Mouse (Mus musculus) CH12.LX (cell line): ENCODE results near the gene Mark1. TPM values are rescaled to one million over a fixed set of nuclear protein-coding genes. Genes with fewer than 3 reads are reported as not detected.

ENCODE experiments used
- DNase-seq: peaks from one replicate; pipeline ENCODE4 v3.0.0-alpha.2; 2013; ENCODE audit errors: extremely low read depth
- H3K27ac ChIP-seq: 2 replicates; pipeline ENCODE4 v1.5.1; 2012; ENCODE audit warnings: low read depth, mild to moderate bottlenecking, control low read depth, moderate library complexity; ENCODE audit not compliant: insufficient read depth
- H3K27me3 ChIP-seq: replicated peaks from 2 replicates; pipeline ENCODE3; 2012; ENCODE audit warnings: inconsistent platforms
- H3K36me3 ChIP-seq, 2 experiments: replicated peaks in 1 of 2; 2 replicates each; pipeline versions ENCODE3 to v1.6.1; 2012; ENCODE audit warnings: inconsistent platforms in 1 of 2, low read length in 1 of 2, mild to moderate bottlenecking in 1 of 2, mixed read lengths in 1 of 2, moderate library complexity in 1 of 2; ENCODE audit not compliant: control insufficient read depth in 1 of 2, insufficient read depth in 1 of 2
- H3K4me1 ChIP-seq, 2 experiments: 2 replicates each; pipeline ENCODE4 v1.6.1; 2012; ENCODE audit warnings: inconsistent platforms in 1 of 2, moderate library complexity in 1 of 2; ENCODE audit not compliant: insufficient read depth in 2 of 2, control insufficient read depth in 1 of 2
- H3K4me2 ChIP-seq: 2 replicates; pipeline ENCODE4 v1.6.1; 2012; ENCODE audit warnings: low read depth, mild to moderate bottlenecking, control low read depth; ENCODE audit not compliant: poor library complexity, insufficient read depth, severe bottlenecking
- H3K4me3 ChIP-seq, 3 experiments: fragments of 150-350 bp in 1 of 3; sonication (generic) in 1 of 3; replicated peaks in 1 of 3; 2 replicates each; pipeline versions ENCODE3 to v1.5.1; 2011 to 2012; ENCODE audit warnings: low read depth in 2 of 3, low read length in 2 of 3, mild to moderate bottlenecking in 2 of 3, moderate library complexity in 2 of 3, control low read depth in 1 of 3, improper control_type of control experiment in 1 of 3, inconsistent platforms in 1 of 3, mixed read lengths in 1 of 3; ENCODE audit not compliant: poor library complexity in 1 of 3
- H3K79me2 ChIP-seq: replicated peaks from 2 replicates; pipeline ENCODE4 v1.6.1; 2012; ENCODE audit warnings: mild to moderate bottlenecking, moderate library complexity; ENCODE audit not compliant: control insufficient read depth, poor library complexity, insufficient read depth, severe bottlenecking; ENCODE audit errors: extremely low read depth
- H3K9ac ChIP-seq: 2 replicates; pipeline ENCODE4 v1.6.1; 2012; ENCODE audit warnings: low read depth, mild to moderate bottlenecking, control low read depth, moderate library complexity; ENCODE audit not compliant: insufficient read depth
- H3K9me3 ChIP-seq: replicated peaks from 2 replicates; pipeline ENCODE3; 2012; ENCODE audit warnings: low read length, inconsistent platforms, mixed read lengths
- E2F4 ChIP-seq: IDR thresholded peaks from 2 replicates; pipeline ENCODE4 v1.6.1; 2011; ENCODE audit warnings: low read depth, low read length, improper control_type of control experiment; ENCODE audit not compliant: insufficient replicate concordance
- KAT2A ChIP-seq: IDR thresholded peaks from 2 replicates; pipeline ENCODE4 v1.6.1; 2012; ENCODE audit warnings: low read length, improper control_type of control experiment, inconsistent platforms; ENCODE audit not compliant: insufficient replicate concordance
- MEF2A ChIP-seq: IDR thresholded peaks from 2 replicates; pipeline ENCODE4 v1.6.1; 2014; ENCODE audit warnings: low read depth, mild to moderate bottlenecking, inconsistent platforms, low read length, improper control_type of control experiment, borderline replicate concordance
- MXI1 ChIP-seq: IDR thresholded peaks from 2 replicates; pipeline ENCODE4 v1.6.1; 2011; ENCODE audit warnings: mild to moderate bottlenecking, low read depth, low read length, improper control_type of control experiment
- MYC ChIP-seq: IDR thresholded peaks from 2 replicates; pipeline ENCODE4 v1.6.1; 2011; ENCODE audit warnings: low read depth, mild to moderate bottlenecking, improper control_type of control experiment, low read length
- NRF1 ChIP-seq: IDR thresholded peaks from 2 replicates; pipeline ENCODE4 v1.6.1; 2014; ENCODE audit warnings: low read depth, mild to moderate bottlenecking, inconsistent platforms, low read length, improper control_type of control experiment, moderate library complexity
- RCOR1 ChIP-seq: conservative IDR thresholded peaks from 2 replicates; pipeline ENCODE4 v1.6.1; 2012; ENCODE audit warnings: low read depth, mild to moderate bottlenecking, inconsistent platforms, low read length, improper control_type of control experiment
- dilution Hi-C: fragments of 300-500 bp; cut with MboI; formaldehyde crosslinking; loops from 2 replicates; pipeline ENCODE4 v1.14.3; 2020; ENCODE audit warnings: low sequenced_read_pairs; ENCODE audit not compliant: extremely low pct_unique_long_range_greater_than_20kb, extremely low pct_ligation_motif_present
- in situ Hi-C: fragments of 300-500 bp; cut with MboI; formaldehyde crosslinking; loops from 3 replicates; pipeline ENCODE4 v1.14.3; 2019; ENCODE audit warnings: low sequenced_read_pairs, low pct_ligation_motif_present, low pct_unique_long_range_greater_than_20kb, mixed read lengths
- polyA plus RNA-seq: library from polyadenylated mRNA; unstranded; fragments of >175 nt; gene quantifications from 2 replicates; pipeline ENCODE4 v1.2.1, GENCODE M21; 2012; ENCODE audit warnings: low read depth; ENCODE audit not compliant: insufficient read length
- total RNA-seq, 2 experiments: library from RNA; depleted of rRNA; stranded (reverse); fragments of 300-350 nt in 1 of 2; fragments of >200 nt in 1 of 2; gene quantifications; 2 replicates each; pipeline ENCODE4 v1.2.3; 2012 to 2014

The Mark1 gene
- total RNA-seq (2012; rRNA removed) = not detected in 2 replicates
- total RNA-seq (2014; rRNA removed) = not detected in 2 replicates
- polyA plus RNA-seq = not detected in 2 replicates

DNA sequence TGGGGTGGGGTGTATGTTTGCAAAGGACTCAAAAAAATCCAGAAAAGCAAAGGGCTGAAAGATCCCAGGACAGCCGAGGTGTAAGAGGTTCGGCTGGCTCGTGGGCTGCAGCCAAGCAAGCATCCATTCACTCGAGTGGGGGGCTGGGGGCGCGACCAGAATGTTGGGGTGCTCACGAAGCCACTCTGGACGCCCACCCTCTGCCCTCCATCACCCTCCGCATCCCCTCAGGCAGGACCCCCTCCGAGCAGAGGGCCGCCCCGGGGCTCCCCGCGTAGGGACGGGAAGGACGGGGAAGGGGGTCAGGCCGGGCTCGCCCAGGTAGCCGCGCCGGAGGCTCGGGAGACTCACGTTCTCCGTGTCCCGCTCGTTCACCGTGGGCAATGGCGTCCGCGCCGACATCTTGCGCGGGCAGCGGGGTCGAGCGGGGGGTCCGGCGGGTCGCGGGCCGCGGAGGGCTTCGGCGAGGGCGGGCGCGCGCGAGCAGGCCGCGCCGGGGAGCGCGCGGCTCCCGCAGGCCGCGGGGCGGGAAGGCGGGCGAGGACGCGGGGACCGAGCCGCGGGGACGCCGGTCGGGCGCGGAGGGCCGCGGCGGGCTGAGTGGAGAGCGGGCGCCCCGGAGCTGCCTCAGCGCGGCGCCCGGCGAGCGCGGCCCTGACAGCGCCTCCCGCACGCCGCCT is at the start of gene Mark1:
TSS of gene Mark1 (minus strand) at position 500 of the 680 bp plus-strand sequence.
- in situ Hi-C loops (no loop called here), dilution Hi-C loops (no loop called here)
- Histone ChIP-seq H3K79me2 (no peaks in the 10 kb centered on the region), H3K4me1 (no peaks in the 10 kb centered on the region), H3K27me3 (no peaks in the 10 kb centered on the region), H3K36me3 (no peaks in the 10 kb centered on the region), H3K4me3 (no peak within 1 kb of the TSS), H3K27ac (no peak within 1 kb of the TSS), H3K4me2 (no peak within 1 kb of the TSS), H3K9me3 (peaks cover 2% of the 10 kb centered on the region), H3K9ac (no peak within 1 kb of the TSS)
- no peak for DNase-seq
- TF ChIP-seq NRF1 = no peak

DNA sequence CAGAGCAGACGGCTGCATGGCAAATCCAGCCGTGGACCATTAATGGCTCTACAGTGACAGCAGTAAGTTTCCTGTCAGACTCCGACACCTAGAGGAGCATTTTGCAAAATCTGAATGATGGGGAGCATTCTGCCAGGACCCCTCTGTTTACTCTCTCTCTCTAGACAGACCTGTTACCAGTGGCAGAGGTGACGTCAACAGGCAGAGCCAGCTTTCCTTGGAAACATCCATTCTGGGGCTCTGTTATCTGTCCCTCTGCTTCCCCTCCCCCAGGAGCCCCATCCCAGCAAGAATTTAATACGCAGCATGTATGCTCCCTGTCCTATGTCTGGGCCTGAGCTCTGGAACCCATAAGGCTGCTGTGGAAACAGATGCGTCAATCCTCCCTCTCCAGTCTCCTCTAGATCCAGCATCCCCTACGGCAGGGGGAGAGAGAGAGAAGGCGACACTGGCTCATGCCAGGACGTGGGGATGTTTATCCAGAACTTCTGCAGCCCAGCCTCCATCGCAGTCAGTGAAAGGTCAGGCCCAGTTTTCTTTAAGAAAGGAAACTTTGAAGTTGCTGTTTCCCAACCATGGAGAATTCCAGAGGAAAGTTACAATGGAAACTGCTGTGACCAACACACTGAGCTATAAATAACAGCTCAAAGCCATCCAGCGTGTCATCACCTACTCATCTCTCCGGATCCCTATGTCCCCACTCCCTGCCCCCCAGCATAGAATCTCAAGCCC is 48.3 kb upstream of the Mark1 start:
- DNase-seq = no peak
- H3K4me1 ChIP-seq = no peaks in the 10 kb centered on the region
- H3K9ac ChIP-seq = no peak overlapping the region
- H3K4me2 ChIP-seq = no peak overlapping the region
- H3K27me3 ChIP-seq = no peaks in the 10 kb centered on the region
- H3K9me3 ChIP-seq = no peaks in the 10 kb centered on the region
- dilution Hi-C loops (no loop called here), in situ Hi-C loops (no loop called here)
- no peak overlapping the region for H3K4me3 ChIP-seq
- H3K79me2 ChIP-seq = no peaks in the 10 kb centered on the region
- H3K36me3 ChIP-seq = no peaks in the 10 kb centered on the region
- H3K27ac ChIP-seq = no peak overlapping the region
- TF ChIP-seq RCOR1 = no peak
- no peak for TF ChIP-seq MXI1
- no peak for TF ChIP-seq MEF2A
- TF ChIP-seq E2F4 = no peak

DNA sequence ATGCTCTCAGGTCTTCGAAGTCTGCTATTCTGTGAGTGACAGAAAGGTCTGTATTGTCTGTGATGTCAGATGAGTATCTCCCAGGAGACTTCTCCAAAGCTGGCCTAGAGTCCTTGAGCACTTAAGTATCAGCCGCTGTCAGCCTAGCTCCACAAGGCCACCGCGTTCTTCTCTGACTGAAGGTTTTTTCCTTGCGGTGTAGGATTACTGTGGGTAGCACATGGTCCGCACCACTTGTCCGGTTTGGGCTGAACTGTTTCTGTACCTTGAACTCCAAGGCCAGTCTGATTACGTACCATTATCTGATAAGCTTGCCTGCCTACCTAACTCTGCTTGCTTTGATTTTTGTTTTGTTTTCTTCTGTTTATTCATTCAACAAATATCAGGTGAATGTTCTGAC is 47.1 kb upstream of the Mark1 start:
- DNase-seq = no peak
- Histone ChIP-seq H3K79me2 (no peaks in the 10 kb centered on the region), H3K4me1 (no peaks in the 10 kb centered on the region), H3K27ac (no peak overlapping the region), H3K4me2 (no peak overlapping the region), H3K4me3 (no peak overlapping the region), H3K36me3 (no peaks in the 10 kb centered on the region), H3K9ac (no peak overlapping the region), H3K27me3 (no peaks in the 10 kb centered on the region), H3K9me3 (no peaks in the 10 kb centered on the region)
- dilution Hi-C loops (no loop called here), in situ Hi-C loops (no loop called here)
- TF ChIP-seq MYC (no peak), KAT2A (no peak)
